Mouse (Mus musculus): ENCODE measurements around the gene Camk1g. TPM values are rescaled to one million over a fixed set of nuclear protein-coding genes. Genes with fewer than 3 reads are reported as not detected.
A peak's percentile ranks its signal among the peaks of the same experiment; 100 is the strongest.

The Camk1g gene
- total RNA-seq, 1 experiment from 2014 or later, result 0.56 TPM

- DNase-seq, result no peak
Observed at GRCm38 (mm10) chr1:193332018-193332417, 38.1 kb downstream of the Camk1g start.

- DNase-seq, result no peak
Observed at GRCm38 (mm10) chr1:193330626-193331025, 39.5 kb downstream of the Camk1g start.

- peak; percentile 90 for DNase-seq
Observed at GRCm38 (mm10) chr1:193330172-193330571, 39.9 kb downstream of the Camk1g start.

GRCm38 (mm10) chr1:193329557-193329956 lies 40.5 kb downstream of the Camk1g start:
- DNase-seq, result no peak

GRCm38 (mm10) chr1:193327686-193328085 lies 42.4 kb downstream of the Camk1g start:
- DNase-seq, result no peak

- DNase-seq, result no peak
Observed at GRCm38 (mm10) chr1:193327216-193327615, 42.9 kb downstream of the Camk1g start.

- peak; percentile 69 for DNase-seq
Observed at GRCm38 (mm10) chr1:193326456-193327145, 43.5 kb downstream of the Camk1g start.

- no peak for DNase-seq
Observed at GRCm38 (mm10) chr1:193325891-193326290, 44.2 kb downstream of the Camk1g start.

DNA sequence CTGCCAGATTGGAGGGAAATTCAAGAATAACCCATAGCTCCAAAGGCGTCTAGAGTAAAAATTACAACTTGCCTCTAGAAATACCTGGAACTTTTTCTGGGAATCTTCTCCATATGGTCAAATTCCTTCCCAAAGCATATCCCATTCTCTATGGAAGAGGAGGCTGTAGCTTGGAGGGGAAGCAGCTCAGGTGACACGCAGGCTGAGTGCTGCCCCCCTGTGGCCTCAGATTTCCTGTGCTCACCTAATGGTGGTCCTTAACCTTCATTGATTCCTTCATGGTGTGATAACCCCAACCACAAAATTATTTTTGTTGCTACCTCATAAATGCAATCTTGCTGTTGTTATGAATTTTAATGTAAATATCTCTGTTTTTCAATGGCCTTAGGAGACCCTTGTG lies 45.9 kb downstream of the Camk1g start:
- peak; percentile 76 for DNase-seq

GRCm38 (mm10) chr1:193323686-193324085 lies 46.4 kb downstream of the Camk1g start:
- DNase-seq, result peak; percentile 73

DNA sequence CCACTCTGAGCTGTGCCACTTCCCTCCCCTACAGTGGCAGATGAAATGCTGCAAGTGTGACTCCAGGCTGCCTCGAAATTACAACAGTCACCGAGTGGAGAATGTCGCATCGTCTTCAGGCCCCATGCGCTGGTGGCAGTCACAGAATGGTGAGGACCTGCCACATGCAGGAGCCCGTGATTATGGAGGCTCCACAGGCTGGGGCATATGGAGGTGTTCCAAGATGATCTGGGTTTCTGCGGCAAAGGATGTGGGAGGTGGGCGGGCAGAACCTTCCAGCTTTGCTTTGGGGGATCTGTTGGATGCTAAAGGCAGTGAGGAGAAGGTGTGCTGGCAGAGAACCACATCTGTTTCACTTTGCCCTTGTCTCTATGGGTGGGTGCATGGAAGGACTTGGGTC lies 49.7 kb downstream of the Camk1g start:
- no peak for DNase-seq

DNA sequence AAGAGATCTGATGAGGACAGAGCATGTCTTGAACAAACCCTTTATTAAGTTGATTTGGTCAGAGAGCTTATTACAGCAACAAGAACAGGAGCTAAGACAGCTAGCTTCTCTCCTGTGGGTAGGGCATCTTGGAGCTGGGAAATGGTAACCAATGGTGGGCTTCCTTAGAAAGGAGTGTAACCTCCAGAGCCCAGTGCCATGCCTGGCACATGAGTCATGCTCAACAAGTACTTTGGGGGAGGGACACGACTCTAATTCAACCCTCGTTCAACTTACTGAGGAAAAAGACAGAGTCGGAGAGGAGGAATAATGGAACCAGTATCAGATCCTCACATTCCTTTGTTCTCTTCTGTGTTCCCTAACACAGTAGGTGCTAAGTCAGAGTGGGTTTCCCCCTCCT lies 50.4 kb downstream of the Camk1g start:
- no peak for DNase-seq

GRCm38 (mm10) chr1:193317159-193317559 lies 52.9 kb downstream of the Camk1g start:
- DNase-seq, result peak; percentile 67

GRCm38 (mm10) chr1:193316358-193316750 lies 53.7 kb downstream of the Camk1g start:
- no peak for DNase-seq

GRCm38 (mm10) chr1:193315705-193316357 lies 54.3 kb downstream of the Camk1g start:
- peak; percentile 82 for DNase-seq

DNA sequence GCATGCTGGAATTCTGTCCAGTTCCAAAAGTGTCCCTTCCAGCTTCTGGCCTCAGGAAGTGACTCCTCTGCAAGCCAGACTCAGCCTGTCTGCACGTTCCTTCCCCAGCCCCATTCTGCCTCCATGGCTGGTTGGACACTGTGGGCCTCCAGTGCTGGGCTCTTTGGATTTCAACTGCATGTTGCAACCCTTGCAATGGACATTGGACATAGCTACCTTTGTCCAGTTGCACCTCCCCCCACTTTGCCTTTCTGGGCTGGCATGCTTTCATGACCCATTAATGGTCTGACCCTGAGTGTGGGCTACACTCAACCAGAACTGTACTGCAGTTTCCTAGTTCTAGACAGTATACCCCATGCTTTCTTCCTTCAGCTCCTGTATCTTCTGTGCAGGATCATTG lies 58.5 kb downstream of the Camk1g start:
- DNase-seq, result peak; percentile 57

- DNase-seq, result peak; percentile 53
Observed at GRCm38 (mm10) chr1:193310519-193311085, 59.5 kb downstream of the Camk1g start.

GRCm38 (mm10) chr1:193309785-193310518 lies 60.1 kb downstream of the Camk1g start:
- DNase-seq, result no peak

DNA sequence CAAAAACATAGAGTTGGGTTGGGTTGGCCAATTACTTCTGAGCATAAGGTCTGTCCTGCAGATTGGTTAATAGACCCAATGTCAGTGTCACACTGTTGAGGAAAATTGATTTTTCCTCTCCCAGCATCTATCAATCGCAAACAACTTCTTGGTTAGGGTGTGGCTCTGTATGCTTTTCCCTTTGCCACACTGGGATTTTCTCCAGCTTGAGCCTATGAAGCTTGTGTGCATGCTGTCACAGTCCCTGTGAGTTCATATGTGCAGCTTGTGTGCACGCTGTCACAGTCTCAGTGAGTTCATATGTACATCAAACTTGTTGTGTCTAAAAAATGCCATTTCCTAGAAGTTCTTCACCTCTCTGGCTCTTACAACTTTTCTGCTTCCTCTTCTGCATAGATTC lies 63.3 kb downstream of the Camk1g start:
- no peak for DNase-seq

DNA sequence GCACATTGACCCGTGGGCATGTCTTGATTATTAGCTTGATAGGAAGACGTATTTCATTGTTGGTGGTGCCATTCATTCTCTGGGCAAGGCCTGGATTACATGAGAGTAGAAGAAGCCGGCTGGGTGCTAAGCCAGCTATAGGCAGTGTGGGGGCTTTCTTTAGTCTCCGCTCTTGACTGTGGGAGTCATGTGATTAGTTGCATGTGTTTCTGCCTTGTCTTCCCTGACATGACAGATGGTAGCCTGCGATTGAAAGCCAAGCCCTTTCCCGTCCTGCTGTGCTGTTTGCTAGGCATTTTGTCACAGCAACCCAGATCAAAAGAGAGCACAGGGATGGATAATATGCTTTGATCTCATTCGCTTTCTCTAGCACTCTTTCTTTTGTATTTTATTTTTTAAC lies 64.7 kb downstream of the Camk1g start:
- DNase-seq, result no peak

DNA sequence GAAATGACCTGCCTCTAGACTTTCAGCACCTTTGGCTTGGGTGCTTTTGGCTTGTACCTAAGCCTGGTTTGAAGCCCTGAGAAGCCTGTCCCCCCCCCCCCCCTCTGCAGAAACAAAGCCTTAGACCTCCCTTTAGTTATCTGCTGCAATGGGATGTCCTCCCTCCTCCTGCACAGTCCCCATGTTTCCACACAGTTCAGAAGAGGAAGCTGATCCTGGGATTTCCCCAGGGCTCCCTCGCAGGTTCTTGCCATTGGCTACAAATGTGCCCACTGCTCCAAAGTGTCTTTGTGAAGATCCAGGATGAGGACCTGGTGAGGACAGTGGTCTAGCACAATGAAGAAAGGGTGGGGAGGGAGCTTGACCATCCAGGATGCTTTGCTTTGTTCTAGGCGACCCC lies 67.0 kb downstream of the Camk1g start:
- no peak for DNase-seq

- no peak for DNase-seq
Observed at GRCm38 (mm10) chr1:193302093-193302405, 68.0 kb downstream of the Camk1g start.
